Comparison of ENCODE assay signal across 8 mouse cellular contexts in the genomic region with DNA sequence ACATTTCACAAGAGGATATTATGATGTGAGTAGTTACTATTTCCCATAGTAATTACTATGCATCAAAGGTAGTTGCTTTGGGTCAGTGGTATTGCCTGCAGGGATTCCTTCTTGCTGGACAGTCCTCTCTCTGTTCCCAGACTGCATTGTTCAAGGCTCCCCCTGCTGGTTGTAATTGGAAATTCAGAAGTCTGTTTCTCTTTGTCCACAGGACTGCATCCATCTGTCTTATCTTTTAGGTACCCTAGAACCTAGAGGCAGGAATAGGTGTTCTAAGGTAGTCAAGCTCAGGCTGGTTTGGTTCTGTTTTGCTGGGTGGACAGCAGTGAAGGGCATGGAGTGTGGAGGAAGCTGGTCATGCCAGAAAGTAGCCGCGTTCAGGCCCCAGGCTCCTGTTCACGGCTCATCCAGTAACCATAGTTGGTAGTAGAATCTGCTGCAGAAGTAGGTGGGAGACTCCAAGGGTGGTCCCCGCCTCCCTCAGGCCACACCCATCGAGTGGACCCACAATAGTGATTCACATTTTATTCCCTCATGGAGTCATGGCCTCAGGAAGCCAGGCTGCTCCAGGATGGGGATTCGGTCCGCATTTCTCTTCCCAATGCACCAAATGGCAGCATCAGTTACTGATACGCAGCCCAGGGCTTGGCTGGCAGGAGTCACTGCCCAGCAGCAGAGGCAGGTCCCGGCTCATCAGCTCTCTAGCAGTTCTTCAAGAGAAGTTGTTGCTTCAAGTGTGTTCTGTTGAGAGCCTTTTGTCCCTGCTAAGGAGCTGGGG. TPM values are rescaled to one million over a fixed set of nuclear protein-coding genes. Genes with fewer than 3 reads are reported as not detected.
A peak's percentile ranks its signal among the peaks of the same experiment; 100 is the strongest.
DNase-seq lines count a peak whose midpoint lies in the region; ATAC-seq lines count a peak whose summit lies in the region.
"Had no signal": no experiment of that assay in that cellular context is flagged by ENCODE, and none has a peak within 500 bp of the region (broad histone marks: within the 10 kb centered on the region; RNA-seq: fewer than 3 reads in every experiment).

No protein-coding gene starts in this region.

- H3K4me3 ChIP-seq in limb, embryonic 15.5 days, result no peak overlapping the region
- H3K4me3 ChIP-seq in neural tube, embryonic 11.5 days (ENCODE audit: low read depth, low read length), result no peak overlapping the region
- H3K4me3 ChIP-seq: heart, embryonic 13.5 days had no signal

- no peaks in the 10 kb centered on the region for H3K9me3 ChIP-seq in limb, embryonic 15.5 days
- no peaks in the 10 kb centered on the region for H3K9me3 ChIP-seq in neural tube, embryonic 11.5 days (ENCODE audit: control insufficient read depth, low read length)

- ATAC-seq in hematopoietic stem cell, adult 5-6 weeks (replicated peaks in 1 of 2; ENCODE audit: insufficient read depth in 1 of 2, low FRiP score in 2 of 2, low TSS enrichment in 1 of 2, low read depth in 1 of 2, poor library complexity in 2 of 2, severe bottlenecking in 2 of 2), result peak; percentile 62 to 71
- ATAC-seq in limb, embryonic 15.5 days (ENCODE audit: insufficient number of reproducible peaks, low FRiP score, low TSS enrichment, low read depth), result 0 out of 2 replicates have a peak, but pooled peaks have one; percentile 44
- ATAC-seq in neural tube, embryonic 11.5 days (ENCODE audit: insufficient read depth, low FRiP score, low TSS enrichment), result no peak

- H3K27me3 ChIP-seq in limb, embryonic 15.5 days, result no peaks in the 10 kb centered on the region
- H3K27me3 ChIP-seq in neural tube, embryonic 11.5 days (ENCODE audit: control insufficient read depth, insufficient read depth, low read length), result no peaks in the 10 kb centered on the region
- H3K27me3 ChIP-seq: heart, embryonic 13.5 days had no signal

- peak; percentile 54 for DNase-seq in urinary bladder, postnatal 25 days (ENCODE audit: low spot score)
- no peak for DNase-seq in urinary bladder, postnatal 4 days (ENCODE audit: low spot score in 2 of 2)
- peak; percentile 51 to 91 for DNase-seq in adrenal gland, adult (ENCODE audit: inconsistent age in 2 of 2, low spot score in 1 of 2)
- peak; percentile 80 for DNase-seq in embryo, embryonic 11 days
- DNase-seq in neural tube, embryonic 11.5 days (ENCODE audit: low spot score), result peak; percentile 59

- no peak overlapping the region for H3K4me2 ChIP-seq in limb, embryonic 15.5 days
- no peak overlapping the region for H3K4me2 ChIP-seq in neural tube, embryonic 11.5 days (ENCODE audit: low read depth)
- H3K4me2 ChIP-seq: heart, embryonic 13.5 days had no signal

- 73% methylated on average over 9 of the region's 9 CpGs for WGBS in limb, embryonic 15.5 days
- 70% methylated on average over 9 of the region's 9 CpGs for WGBS in neural tube, embryonic 11.5 days

- no peaks in the 10 kb centered on the region for H3K4me1 ChIP-seq in limb, embryonic 15.5 days
- H3K4me1 ChIP-seq in neural tube, embryonic 11.5 days (ENCODE audit: control insufficient read depth, insufficient read depth, low read length), result no peaks in the 10 kb centered on the region
- H3K4me1 ChIP-seq: heart, embryonic 13.5 days had no signal

- no peak overlapping the region for H3K27ac ChIP-seq in limb, embryonic 15.5 days
- no peak overlapping the region for H3K27ac ChIP-seq in neural tube, embryonic 11.5 days (ENCODE audit: low read depth, low read length)
- H3K27ac ChIP-seq: heart, embryonic 13.5 days had no signal

- H3K9ac ChIP-seq in limb, embryonic 15.5 days, result no peak overlapping the region
- H3K9ac ChIP-seq in neural tube, embryonic 11.5 days (ENCODE audit: low read length), result no peak overlapping the region
- H3K9ac ChIP-seq: heart, embryonic 13.5 days had no signal

- H3K36me3 ChIP-seq in limb, embryonic 15.5 days, result no peaks in the 10 kb centered on the region
- H3K36me3 ChIP-seq in neural tube, embryonic 11.5 days (ENCODE audit: control insufficient read depth, insufficient read depth, low read length), result no peaks in the 10 kb centered on the region
- H3K36me3 ChIP-seq: heart, embryonic 13.5 days had no signal

RNA-seq across cellular contexts. Expression of a gene that starts 51.7 kb away (rescaled TPM):
- 544 and 546 TPM in 2 replicates for total RNA-seq in hematopoietic stem cell, adult 5-6 weeks (2017)
- polyA plus RNA-seq in limb, embryonic 15.5 days (2015; fragmentation: Nextera tagmentation; extraction: Ambion mirVana), result 231 and 235 TPM in 2 replicates
- polyA plus RNA-seq in neural tube, embryonic 11.5 days (2014; fragmentation: Nextera tagmentation; extraction: Ambion mirVana), result 624 and 649 TPM in 2 replicates

Comparison
In these comparisons a context has a peak if more than half of its experiments do, and no peak if none do; other contexts are left out.
1. DNase-seq: peak in urinary bladder, postnatal 25 days (single experiment), adrenal gland, adult (2 of 2), embryo, embryonic 11 days (single experiment) and neural tube, embryonic 11.5 days (single experiment); none in urinary bladder, postnatal 4 days (0 of 2).